Mouse (Mus musculus) embryonic facial prominence, embryonic 10.5 days (tissue): ENCODE measurements around the gene Bag6. TPM values are rescaled to one million over a fixed set of nuclear protein-coding genes. Genes with fewer than 3 reads are reported as not detected.

Source experiments
- DNase-seq: peaks from one replicate; pipeline ENCODE4 v3.0.0-alpha.2; 2017; ENCODE audit warnings: low spot score
- H3K27ac ChIP-seq: fragments of 300-500 bp; sonication (generic); replicated peaks from 2 replicates; pipeline ENCODE4 v1.5.1; 2016; ENCODE audit warnings: mild to moderate bottlenecking
- H3K27me3 ChIP-seq: fragments of 300-500 bp; sonication (generic); replicated peaks from 2 replicates; pipeline ENCODE4 v1.6.1; 2016; ENCODE audit warnings: low read depth, mild to moderate bottlenecking; ENCODE audit not compliant: poor library complexity, severe bottlenecking
- H3K36me3 ChIP-seq: fragments of 300-500 bp; sonication (generic); replicated peaks from 2 replicates; pipeline ENCODE4 v1.6.1; 2016; ENCODE audit warnings: mild to moderate bottlenecking, moderate library complexity
- H3K4me1 ChIP-seq: fragments of 300-500 bp; sonication (generic); 2 replicates; pipeline ENCODE4 v1.6.1; 2016
- H3K4me3 ChIP-seq: fragments of 300-500 bp; sonication (generic); 2 replicates; pipeline ENCODE4 v1.5.1; 2016; ENCODE audit warnings: mild to moderate bottlenecking, moderate library complexity
- H3K9me3 ChIP-seq: fragments of 300-500 bp; sonication (generic); 2 replicates; pipeline ENCODE4 v1.6.1; 2016; ENCODE audit warnings: mild to moderate bottlenecking
- WGBS: fragments of 180-500 bp; shearing (Covaris S2); methylation state at CpG from one replicate; pipeline ENCODE4 v1.1.7; 2016; 5-methylcytosine and 5-hydroxymethylcytosine counted together
- polyA plus RNA-seq: library from polyadenylated mRNA; unstranded; fragments of >200 nt; fragmentation: Nextera tagmentation; extraction: Ambion mirVana; gene quantifications from 2 replicates; pipeline ENCODE4 v1.2.1, GENCODE M21; 2016

Bag6 gene
- polyA plus RNA-seq, 1 experiment from 2014 or later, result 77.8 TPM

- no peak overlapping the region for H3K4me3 ChIP-seq
- WGBS, result 91% methylated on average over 33 of the region's 33 CpGs
Observed at GRCm38 (mm10) chr17:35156461-35157200, 21.7 kb downstream of the Bag6 start.

GRCm38 (mm10) chr17:35157254-35157653 lies 22.3 kb downstream of the Bag6 start:
- WGBS, result 94% methylated on average over 8 of the region's 8 CpGs
- Histone ChIP-seq H3K27ac (no peak overlapping the region), H3K27me3 (no peaks in the 10 kb centered on the region), H3K9me3 (no peaks in the 10 kb centered on the region), H3K4me3 (no peak overlapping the region), H3K36me3 (peaks cover 100% of the 10 kb centered on the region), H3K4me1 (peaks cover 20% of the 10 kb centered on the region)
- DNase-seq, result no peak

More at GRCm38 (mm10) chr17:35156461-35157200, 21.7 kb downstream of the Bag6 start:
- Histone ChIP-seq H3K27ac (no peak overlapping the region), H3K27me3 (no peaks in the 10 kb centered on the region), H3K9me3 (no peaks in the 10 kb centered on the region), H3K36me3 (peaks cover 100% of the 10 kb centered on the region), H3K4me1 (peaks cover 14% of the 10 kb centered on the region)
- no peak for DNase-seq

- peaks cover 100% of the 10 kb centered on the region for H3K36me3 ChIP-seq
- DNase-seq, result no peak
- H3K27ac ChIP-seq, result no peak overlapping the region
- H3K9me3 ChIP-seq, result no peaks in the 10 kb centered on the region
- H3K27me3 ChIP-seq, result no peaks in the 10 kb centered on the region
- WGBS, result 89% methylated on average over 8 of the region's 8 CpGs
- peaks cover 25% of the 10 kb centered on the region for H3K4me1 ChIP-seq
- no peak overlapping the region for H3K4me3 ChIP-seq
Observed at GRCm38 (mm10) chr17:35157661-35158175, 22.7 kb downstream of the Bag6 start.

GRCm38 (mm10) chr17:35158850-35159593 lies 24.0 kb downstream of the Bag6 start:
- Histone ChIP-seq H3K36me3 (peaks cover 90% of the 10 kb centered on the region), H3K9me3 (no peaks in the 10 kb centered on the region), H3K27me3 (no peaks in the 10 kb centered on the region), H3K4me1 (peaks cover 34% of the 10 kb centered on the region), H3K27ac (no peak overlapping the region), H3K4me3 (peak overlapping the region; percentile 31; the same call in 1 of the 2 replicates)
- no peak for DNase-seq
- 93% methylated on average over 16 of the region's 16 CpGs for WGBS

GRCm38 (mm10) chr17:35159638-35160037 lies 24.7 kb downstream of the Bag6 start:
- Histone ChIP-seq H3K4me1 (peaks cover 28% of the 10 kb centered on the region), H3K36me3 (peaks cover 84% of the 10 kb centered on the region), H3K9me3 (no peaks in the 10 kb centered on the region), H3K27me3 (no peaks in the 10 kb centered on the region), H3K27ac (no peak overlapping the region), H3K4me3 (no peak overlapping the region)
- 87% methylated on average over 7 of the region's 7 CpGs for WGBS
- DNase-seq, result no peak

- H3K4me1 ChIP-seq, result peaks cover 30% of the 10 kb centered on the region
- H3K27me3 ChIP-seq, result no peaks in the 10 kb centered on the region
- H3K36me3 ChIP-seq, result peaks cover 66% of the 10 kb centered on the region
- no peaks in the 10 kb centered on the region for H3K9me3 ChIP-seq
- DNase-seq, result no peak
- H3K27ac ChIP-seq, result 0 out of 2 replicates have a peak overlapping the region, but pooled peaks have one; percentile 30
- H3K4me3 ChIP-seq, result peak overlapping the region; percentile 99; the same call in 1 of the 2 replicates
- WGBS, result 86% methylated on average over 11 of the region's 11 CpGs
Observed at GRCm38 (mm10) chr17:35161421-35161820, 26.4 kb downstream of the Bag6 start.

GRCm38 (mm10) chr17:35162121-35162520 lies 27.1 kb downstream of the Bag6 start:
- no peaks in the 10 kb centered on the region for H3K27me3 ChIP-seq
- peaks cover 59% of the 10 kb centered on the region for H3K36me3 ChIP-seq
- peaks cover 31% of the 10 kb centered on the region for H3K4me1 ChIP-seq
- H3K27ac ChIP-seq, result peak overlapping the region; percentile 30; the same call in 1 of the 2 replicates
- peak overlapping the region; percentile 99 for H3K4me3 ChIP-seq
- H3K9me3 ChIP-seq, result no peaks in the 10 kb centered on the region
- DNase-seq, result no peak
- WGBS, result 83% methylated on average over 14 of the region's 14 CpGs

GRCm38 (mm10) chr17:35162730-35163129 lies 27.8 kb downstream of the Bag6 start:
- Histone ChIP-seq H3K4me1 (peaks cover 31% of the 10 kb centered on the region), H3K9me3 (no peaks in the 10 kb centered on the region), H3K27ac (peak overlapping the region; percentile 99; the same call in 1 of the 2 replicates), H3K36me3 (peaks cover 53% of the 10 kb centered on the region), H3K27me3 (no peaks in the 10 kb centered on the region), H3K4me3 (peak overlapping the region; percentile 99)
- no peak for DNase-seq
- WGBS, result 69% methylated on average over 12 of the region's 12 CpGs

GRCm38 (mm10) chr17:35163326-35164081 lies 28.5 kb downstream of the Bag6 start:
- peaks cover 31% of the 10 kb centered on the region for H3K4me1 ChIP-seq
- H3K4me3 ChIP-seq, result peak overlapping the region; percentile 99
- peak overlapping the region; percentile 99 for H3K27ac ChIP-seq
- WGBS, result 23% methylated on average over 8 of the region's 8 CpGs
- H3K36me3 ChIP-seq, result peaks cover 45% of the 10 kb centered on the region
- no peak for DNase-seq
- no peaks in the 10 kb centered on the region for H3K27me3 ChIP-seq
- H3K9me3 ChIP-seq, result no peaks in the 10 kb centered on the region

GRCm38 (mm10) chr17:35164218-35164567 lies 29.2 kb downstream of the Bag6 start:
- DNase-seq, result no peak
- Histone ChIP-seq H3K4me3 (peak overlapping the region; percentile 99), H3K27ac (peak overlapping the region; percentile 99), H3K36me3 (peaks cover 38% of the 10 kb centered on the region), H3K9me3 (no peaks in the 10 kb centered on the region), H3K4me1 (peaks cover 34% of the 10 kb centered on the region), H3K27me3 (no peaks in the 10 kb centered on the region)
- WGBS, result under 1% methylated on average over 28 of the region's 28 CpGs

- H3K27me3 ChIP-seq, result no peaks in the 10 kb centered on the region
- peaks cover 34% of the 10 kb centered on the region for H3K4me1 ChIP-seq
- peak within 1 kb of the TSS; percentile 99 for H3K27ac ChIP-seq
- DNase-seq, result peak; percentile 97
- peak within 1 kb of the TSS; percentile 99 for H3K4me3 ChIP-seq
- under 1% methylated on average over 88 of the region's 89 CpGs for WGBS
- H3K9me3 ChIP-seq, result no peaks in the 10 kb centered on the region
- H3K36me3 ChIP-seq, result peaks cover 32% of the 10 kb centered on the region
Observed at GRCm38 (mm10) chr17:35164568-35165450, 29.8 kb downstream of the Bag6 start, which contains the start of gene Prrc2a. Gene Prrc2a (minus strand): TSS chr17:35164897.
